Mouse (Mus musculus) hindbrain, embryonic 16.5 days (tissue): ENCODE results near the gene 4930412O13Rik. TPM values are rescaled to one million over a fixed set of nuclear protein-coding genes. Genes with fewer than 3 reads are reported as not detected.

Source experiments
- ATAC-seq: fragments of 200-750 bp; cut with Nextera tagmentation; 2 replicates; pipeline ENCODE4 v1.8.0; 2017; ENCODE audit warnings: moderate TSS enrichment, moderate library complexity
- H3K27ac ChIP-seq: fragments of 300-500 bp; sonication (generic); 2 replicates; pipeline ENCODE4 v1.5.1; 2014; ENCODE audit warnings: low read depth, mild to moderate bottlenecking, control low read depth, low read length, moderate library complexity
- H3K27me3 ChIP-seq: fragments of 300-500 bp; sonication (generic); replicated peaks from 2 replicates; pipeline ENCODE4 v1.6.1; 2014; ENCODE audit warnings: low read length; ENCODE audit not compliant: control insufficient read depth, insufficient read depth
- H3K36me3 ChIP-seq: fragments of 300-500 bp; sonication (generic); 2 replicates; pipeline ENCODE4 v1.6.1; 2014; ENCODE audit warnings: mild to moderate bottlenecking, low read length, moderate library complexity, mixed read lengths; ENCODE audit not compliant: control insufficient read depth, insufficient read depth
- H3K4me1 ChIP-seq: fragments of 300-500 bp; sonication (generic); 2 replicates; pipeline ENCODE4 v1.6.1; 2014; ENCODE audit warnings: low read depth, low read length; ENCODE audit not compliant: control insufficient read depth, insufficient read depth
- H3K4me2 ChIP-seq: fragments of 300-500 bp; sonication (generic); 2 replicates; pipeline ENCODE4 v1.6.1; 2014; ENCODE audit warnings: mild to moderate bottlenecking, low read length, control low read depth, moderate library complexity
- H3K4me3 ChIP-seq: fragments of 300-500 bp; sonication (generic); 2 replicates; pipeline ENCODE4 v1.5.1; 2014; ENCODE audit warnings: mild to moderate bottlenecking, low read length, control low read depth, moderate library complexity
- H3K9ac ChIP-seq: fragments of 300-500 bp; sonication (generic); 2 replicates; pipeline ENCODE4 v1.6.1; 2014; ENCODE audit warnings: low read depth, mild to moderate bottlenecking, control low read depth, low read length, moderate library complexity
- H3K9me3 ChIP-seq: fragments of 300-500 bp; sonication (generic); 2 replicates; pipeline ENCODE4 v1.6.1; 2014; ENCODE audit warnings: mild to moderate bottlenecking, low read length, moderate library complexity; ENCODE audit not compliant: control insufficient read depth
- WGBS: fragments of 180-500 bp; shearing (Covaris S2); extraction: QIAGEN DNeasy Blood & Tissue Kit; methylation state at CpG from one replicate; pipeline ENCODE4 v1.1.7; 2014; 5-methylcytosine and 5-hydroxymethylcytosine counted together
- polyA plus RNA-seq: library from polyadenylated mRNA; unstranded; fragments of >200 nt; fragmentation: Nextera tagmentation; extraction: Ambion mirVana; gene quantifications from 2 replicates; pipeline ENCODE4 v1.2.1, GENCODE M21; 2015

The 4930412O13Rik gene
- 0.28 and 0.47 TPM in 2 replicates for polyA plus RNA-seq

DNA sequence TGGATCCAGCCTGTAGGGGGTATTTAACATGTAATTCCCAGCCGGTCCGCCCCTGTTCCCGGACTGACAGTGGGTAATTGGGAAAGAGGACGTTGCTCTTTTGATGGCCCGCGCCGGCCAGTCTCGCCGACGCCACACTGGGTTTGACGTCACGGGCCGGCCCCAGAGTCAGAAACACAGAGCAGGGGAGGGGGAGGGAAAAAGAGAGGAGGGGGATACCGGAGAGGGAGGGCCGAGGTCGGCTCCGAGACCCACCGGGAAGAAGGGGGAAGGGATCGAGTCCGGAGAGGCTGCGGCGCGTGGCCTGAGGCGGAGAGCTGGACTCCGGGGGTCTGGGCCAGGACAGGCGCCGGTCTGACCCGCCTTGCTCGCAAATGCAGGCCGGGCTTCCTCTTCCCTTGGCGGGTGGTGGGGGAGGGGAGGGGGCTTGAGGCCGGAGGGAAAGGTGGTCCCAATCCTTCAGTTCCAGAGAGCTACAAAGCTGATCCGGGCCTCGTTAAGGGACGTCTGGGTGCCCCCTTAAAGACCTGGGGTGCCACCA is at the start of gene 4930412O13Rik:
4930412O13Rik (plus strand) TSS at position 202 of the 541 bp plus-strand sequence.
- H3K4me2 ChIP-seq, result peak within 1 kb of the TSS; percentile 54
- WGBS, result under 1% methylated on average over 33 of the region's 35 CpGs
- peaks cover 7% of the 10 kb centered on the region; the same call in 1 of the 2 replicates for H3K4me1 ChIP-seq
- peak within 1 kb of the TSS; percentile 30 for H3K4me3 ChIP-seq
- no peaks in the 10 kb centered on the region for H3K36me3 ChIP-seq
- no peak within 1 kb of the TSS; the same call in 1 of the 2 replicates for H3K27ac ChIP-seq
- ATAC-seq, result no peak
- peak within 1 kb of the TSS; percentile 30; the same call in 1 of the 2 replicates for H3K9ac ChIP-seq
- H3K27me3 ChIP-seq, result peaks cover 39% of the 10 kb centered on the region
- no peaks in the 10 kb centered on the region for H3K9me3 ChIP-seq

DNA sequence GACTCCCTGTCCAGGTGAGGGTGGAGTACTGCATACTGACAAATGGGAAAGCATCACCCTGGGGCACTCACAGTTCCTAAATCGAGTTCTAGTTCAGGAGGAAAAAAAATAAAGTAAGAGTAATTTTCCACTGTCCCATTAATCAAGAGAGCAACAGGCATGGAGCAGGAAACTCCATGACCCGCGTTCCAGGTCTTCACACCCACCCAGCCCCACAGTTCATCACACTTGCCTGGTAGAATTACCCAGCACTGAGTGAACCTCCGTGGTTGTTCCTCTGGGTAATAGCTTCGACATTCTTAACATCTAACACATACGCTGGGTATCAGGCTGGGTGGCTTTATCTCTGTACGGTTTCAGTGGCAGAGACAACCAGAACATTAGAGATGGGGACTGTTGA is 47.3 kb upstream of the 4930412O13Rik start:
- H3K4me1 ChIP-seq, result no peaks in the 10 kb centered on the region
- WGBS, result 88% methylated on average over 7 of the region's 7 CpGs
- H3K36me3 ChIP-seq, result no peaks in the 10 kb centered on the region
- no peaks in the 10 kb centered on the region for H3K27me3 ChIP-seq
- H3K9ac ChIP-seq, result no peak overlapping the region
- H3K27ac ChIP-seq, result no peak overlapping the region
- no peaks in the 10 kb centered on the region for H3K9me3 ChIP-seq
- H3K4me3 ChIP-seq, result no peak overlapping the region
- ATAC-seq, result no peak
- H3K4me2 ChIP-seq, result no peak overlapping the region

DNA sequence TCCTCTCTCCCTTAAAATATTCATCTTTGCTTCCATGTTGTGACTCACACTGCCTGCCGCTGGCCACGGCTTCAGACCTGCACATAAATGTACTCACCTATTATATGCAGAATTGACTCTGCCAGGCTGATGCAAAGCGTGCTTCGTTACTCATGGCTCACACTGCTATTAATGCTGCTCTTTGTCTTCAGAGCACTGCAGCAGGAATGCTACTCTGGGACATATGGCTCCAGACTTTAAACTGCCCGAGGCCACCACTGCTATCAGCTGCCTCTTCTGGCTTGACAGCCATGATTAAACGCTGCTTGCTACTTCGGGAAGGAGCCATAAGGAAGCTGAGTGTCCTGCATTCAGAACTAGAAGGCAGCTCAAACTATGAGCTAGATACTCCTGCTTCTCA is 45.9 kb upstream of the 4930412O13Rik start:
- ATAC-seq, result peak; percentile 81
- no peaks in the 10 kb centered on the region for H3K27me3 ChIP-seq
- H3K4me1 ChIP-seq, result no peaks in the 10 kb centered on the region
- no peak overlapping the region for H3K9ac ChIP-seq
- H3K36me3 ChIP-seq, result no peaks in the 10 kb centered on the region
- no peak overlapping the region for H3K4me3 ChIP-seq
- H3K27ac ChIP-seq, result no peak overlapping the region
- peaks cover 2% of the 10 kb centered on the region; the same call in 1 of the 2 replicates for H3K9me3 ChIP-seq
- H3K4me2 ChIP-seq, result no peak overlapping the region
- 43% methylated on average over 7 of the region's 7 CpGs for WGBS

DNA sequence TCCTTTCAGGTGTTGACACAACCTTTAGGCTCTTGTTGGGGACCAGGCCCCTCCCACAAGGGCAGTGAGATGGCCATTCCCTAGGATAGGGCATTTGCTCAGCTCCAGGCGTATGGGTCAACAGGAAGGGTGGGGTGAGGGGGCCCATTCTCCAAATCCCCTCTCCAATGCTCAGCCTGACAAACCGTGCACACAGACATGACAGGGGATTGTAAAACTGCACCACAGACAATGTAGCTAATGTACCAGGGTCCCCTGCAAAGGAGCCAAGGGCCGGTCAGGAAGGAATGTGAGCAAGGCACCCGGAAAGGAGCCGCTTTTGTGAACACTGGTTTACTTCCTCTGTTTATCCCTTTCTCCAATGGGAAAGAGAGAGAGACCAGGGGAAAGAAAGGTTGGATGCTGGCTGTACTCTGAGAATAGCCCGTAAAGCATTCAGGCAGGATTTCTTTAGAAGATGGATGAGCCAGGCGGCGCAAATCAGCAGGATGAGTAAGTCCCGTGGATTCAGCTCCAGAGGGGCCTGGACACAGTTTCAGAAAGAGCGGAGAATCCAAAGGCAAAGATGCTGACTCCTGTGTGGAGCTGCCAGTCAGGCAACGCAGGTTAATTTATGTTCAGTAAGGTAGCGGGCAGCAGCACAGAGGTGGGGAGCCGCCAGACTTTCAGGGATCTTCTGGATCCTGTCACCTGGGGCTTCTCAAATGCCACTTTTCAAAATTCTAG is 28.0 kb upstream of the 4930412O13Rik start:
- Histone ChIP-seq H3K4me2 (peak overlapping the region; percentile 19), H3K9ac (no peak overlapping the region), H3K27ac (no peak overlapping the region), H3K36me3 (no peaks in the 10 kb centered on the region), H3K4me3 (no peak overlapping the region), H3K27me3 (no peaks in the 10 kb centered on the region), H3K9me3 (no peaks in the 10 kb centered on the region), H3K4me1 (no peaks in the 10 kb centered on the region; the same call in 1 of the 2 replicates)
- peak; percentile 58; the same call in 1 of the 2 replicates for ATAC-seq
- 34% methylated on average over 13 of the region's 13 CpGs for WGBS

DNA sequence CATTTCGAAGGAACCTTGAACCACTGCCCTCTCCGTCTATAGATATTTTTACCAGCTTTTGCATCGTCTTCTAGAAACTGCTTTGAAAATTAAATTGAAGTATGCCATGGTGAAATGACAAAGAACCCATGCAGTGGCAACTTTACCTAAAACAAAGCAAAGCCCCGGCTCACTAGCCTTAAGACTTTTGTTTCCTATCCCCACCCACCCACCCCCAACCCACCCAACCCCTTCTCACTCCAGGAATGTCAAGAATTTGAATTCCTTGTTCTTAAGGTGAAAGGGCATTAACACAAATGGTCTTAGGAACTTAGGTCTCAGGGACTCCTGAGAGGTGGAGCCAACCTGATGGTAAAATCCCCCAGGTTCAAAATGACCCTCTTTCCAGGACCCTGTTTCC is 25.2 kb upstream of the 4930412O13Rik start:
- H3K27ac ChIP-seq, result no peak overlapping the region
- no peaks in the 10 kb centered on the region for H3K9me3 ChIP-seq
- H3K36me3 ChIP-seq, result no peaks in the 10 kb centered on the region
- no peak overlapping the region for H3K4me2 ChIP-seq
- no peak overlapping the region for H3K4me3 ChIP-seq
- ATAC-seq, result no peak
- no peaks in the 10 kb centered on the region for H3K27me3 ChIP-seq
- no peaks in the 10 kb centered on the region; the same call in 1 of the 2 replicates for H3K4me1 ChIP-seq
- 32% methylated on average over 4 of the region's 4 CpGs for WGBS
- no peak overlapping the region for H3K9ac ChIP-seq

DNA sequence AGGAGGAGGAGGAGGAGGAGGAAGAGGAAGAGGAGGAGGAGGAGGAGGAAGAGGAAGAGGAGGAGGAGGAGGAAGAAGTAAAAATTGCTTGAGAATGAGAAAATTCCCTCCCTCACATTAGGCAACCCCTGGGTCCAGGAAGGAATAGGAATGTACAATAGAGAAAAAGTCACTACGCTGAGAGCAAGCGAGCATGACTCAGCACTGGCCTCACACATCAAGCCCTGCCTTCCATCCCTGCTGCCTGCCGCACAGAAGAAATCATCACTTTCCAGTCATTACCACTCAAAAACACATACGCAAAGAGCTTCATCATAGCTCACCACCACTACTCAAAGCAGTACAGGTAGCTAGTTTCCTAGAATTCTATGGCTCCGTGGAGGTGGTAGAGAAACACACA is 20.4 kb upstream of the 4930412O13Rik start:
- Histone ChIP-seq H3K9ac (no peak overlapping the region), H3K4me3 (no peak overlapping the region), H3K36me3 (no peaks in the 10 kb centered on the region), H3K27ac (no peak overlapping the region), H3K27me3 (no peaks in the 10 kb centered on the region), H3K9me3 (no peaks in the 10 kb centered on the region), H3K4me1 (no peaks in the 10 kb centered on the region), H3K4me2 (no peak overlapping the region)
- no peak for ATAC-seq
- WGBS, result 83% methylated on average over 5 of the region's 5 CpGs

DNA sequence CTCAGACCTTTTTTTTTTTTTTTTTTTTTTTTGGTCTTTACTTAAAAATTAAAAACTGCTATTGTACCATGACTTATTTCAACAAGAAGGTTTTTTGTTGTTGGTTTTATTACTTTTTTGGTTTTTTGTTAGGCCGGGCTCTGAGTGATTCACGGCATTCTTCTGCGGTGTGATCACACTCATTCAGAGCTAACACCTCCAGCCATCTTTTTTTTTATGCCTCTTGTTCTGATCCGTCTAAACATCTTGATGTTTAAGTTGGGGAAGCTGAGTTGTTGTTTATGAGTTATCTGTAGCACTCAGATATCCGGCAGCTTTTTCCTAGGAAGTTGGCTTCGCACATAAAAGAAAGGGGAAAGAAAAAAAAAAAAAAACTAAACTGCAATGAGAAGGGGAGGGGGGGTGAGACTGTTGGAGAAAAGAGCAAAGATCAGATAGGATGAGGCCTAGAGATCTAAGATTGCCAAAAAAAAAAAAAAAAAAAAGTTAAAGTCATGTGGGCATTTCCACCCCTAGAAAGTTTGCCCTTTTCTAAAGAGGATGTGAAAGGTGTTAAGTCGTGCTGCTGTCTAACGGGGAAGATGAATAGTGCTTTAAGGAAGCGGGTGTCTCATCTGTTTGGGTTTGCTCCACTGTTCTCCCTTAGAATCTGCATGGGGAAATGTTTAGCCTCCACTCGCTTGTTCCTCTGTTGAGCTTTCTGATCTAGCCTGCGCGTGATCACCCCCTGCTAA is 13.8 kb upstream of the 4930412O13Rik start:
- WGBS, result 74% methylated on average over 12 of the region's 12 CpGs
- no peak overlapping the region for H3K27ac ChIP-seq
- no peak overlapping the region for H3K4me2 ChIP-seq
- no peaks in the 10 kb centered on the region for H3K36me3 ChIP-seq
- H3K9ac ChIP-seq, result no peak overlapping the region
- no peak overlapping the region for H3K4me3 ChIP-seq
- ATAC-seq, result no peak
- H3K4me1 ChIP-seq, result no peaks in the 10 kb centered on the region
- no peaks in the 10 kb centered on the region for H3K9me3 ChIP-seq
- H3K27me3 ChIP-seq, result peaks cover 19% of the 10 kb centered on the region

DNA sequence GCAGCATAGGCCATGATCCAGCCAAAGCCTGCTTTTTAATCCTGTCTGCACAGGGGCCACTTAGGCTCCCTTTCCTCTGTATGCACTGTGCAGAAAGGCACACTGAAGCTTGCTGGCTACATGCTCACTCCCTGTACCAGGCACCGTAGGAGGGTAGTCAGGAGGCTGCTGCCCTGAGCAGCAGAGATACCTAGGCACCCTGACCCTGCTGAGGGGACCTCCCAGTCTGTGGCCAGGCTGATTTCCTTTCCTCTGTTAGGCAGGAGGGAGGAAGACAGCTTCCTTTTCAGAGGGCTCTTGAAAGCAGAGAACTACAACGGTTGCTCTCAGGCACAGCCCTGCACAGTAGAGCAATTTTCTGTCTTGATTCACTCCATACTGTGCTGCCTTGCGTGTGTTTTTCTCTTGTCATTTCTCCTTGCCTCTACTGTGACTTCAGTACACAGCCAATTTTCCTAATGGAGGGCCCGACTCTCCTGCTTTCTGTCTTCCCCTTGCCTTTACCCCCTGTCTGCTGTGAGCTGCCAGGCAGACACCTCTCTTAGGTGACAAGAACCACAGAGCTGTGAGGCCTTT is 9.8 kb upstream of the 4930412O13Rik start:
- H3K27ac ChIP-seq, result no peak overlapping the region
- no peak overlapping the region for H3K9ac ChIP-seq
- no peak overlapping the region for H3K4me3 ChIP-seq
- H3K4me2 ChIP-seq, result no peak overlapping the region
- 0 out of 2 replicates have a peak, but pooled peaks have one; percentile 32 for ATAC-seq
- peaks cover 3% of the 10 kb centered on the region; the same call in 1 of the 2 replicates for H3K4me1 ChIP-seq
- H3K27me3 ChIP-seq, result peaks cover 49% of the 10 kb centered on the region
- no peaks in the 10 kb centered on the region for H3K9me3 ChIP-seq
- WGBS, result 37% methylated on average over 4 of the region's 4 CpGs
- H3K36me3 ChIP-seq, result no peaks in the 10 kb centered on the region

DNA sequence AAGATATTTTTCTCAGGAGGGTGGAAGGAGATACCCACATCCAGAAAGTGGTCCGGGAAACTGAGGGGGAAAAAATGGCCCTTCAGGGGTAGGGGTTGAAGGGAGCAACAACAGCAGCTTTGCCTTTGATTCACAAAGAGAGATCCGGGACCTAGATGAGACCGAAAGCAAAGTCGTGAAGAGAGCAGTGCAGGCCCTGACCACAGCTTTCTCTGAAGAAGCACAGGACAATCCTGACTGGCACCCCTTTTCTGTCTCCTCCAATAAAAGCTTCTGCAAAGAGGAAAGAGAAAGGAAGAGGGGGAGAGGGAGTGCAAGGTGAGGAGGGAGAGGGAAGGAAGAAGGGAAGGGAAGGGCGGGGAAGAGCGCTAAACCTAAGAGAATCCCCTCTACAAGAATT is 9.3 kb upstream of the 4930412O13Rik start:
- H3K27me3 ChIP-seq, result peaks cover 50% of the 10 kb centered on the region
- H3K27ac ChIP-seq, result no peak overlapping the region
- no peak overlapping the region for H3K4me2 ChIP-seq
- peaks cover 3% of the 10 kb centered on the region; the same call in 1 of the 2 replicates for H3K4me1 ChIP-seq
- ATAC-seq, result no peak
- no peak overlapping the region for H3K4me3 ChIP-seq
- no peaks in the 10 kb centered on the region for H3K36me3 ChIP-seq
- no peak overlapping the region for H3K9ac ChIP-seq
- 26% methylated on average over 6 of the region's 6 CpGs for WGBS
- no peaks in the 10 kb centered on the region for H3K9me3 ChIP-seq
